In the genomic region with DNA sequence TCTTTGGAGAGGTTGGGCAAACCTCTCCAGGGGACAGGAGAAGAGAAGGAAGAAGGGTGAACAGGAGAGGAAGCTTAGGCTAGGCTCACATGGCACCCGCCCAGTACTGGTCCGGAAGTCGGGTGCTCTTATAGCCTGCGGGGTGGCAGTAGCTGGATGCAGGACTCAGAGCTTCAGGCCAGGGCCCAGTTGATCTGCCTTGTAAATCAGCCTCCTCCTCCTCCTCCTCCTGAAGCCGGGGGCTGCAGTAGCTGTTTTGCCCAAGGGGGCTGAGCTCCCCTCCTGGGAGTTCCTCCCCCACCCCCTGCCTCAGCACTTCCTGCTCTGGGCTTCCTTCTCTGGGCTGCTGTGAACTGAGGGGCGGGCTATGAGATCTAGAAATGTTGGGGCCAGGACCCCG, we compare ENCODE assay signal across 8 mouse cellular contexts. TPM values are rescaled to one million over a fixed set of nuclear protein-coding genes. Genes with fewer than 3 reads are reported as not detected.
DNase-seq lines count a peak whose midpoint lies in the region; TF ChIP-seq lines count a peak whose summit lies in the region.

Plcb2 (minus strand) TSS at position 102 of the 400 bp plus-strand sequence.

- H3K4me2 ChIP-seq in CH12.LX (ENCODE audit: insufficient read depth, low read depth, poor library complexity, severe bottlenecking), result peak within 1 kb of the TSS; percentile 53

- no peak for TF ChIP-seq RAD21 in CH12.LX (IDR thresholded peaks at IDR 0.05; ENCODE audit: low read depth, low read length)

- intact Hi-C loops in gastrocnemius, adult 2 months (cut with DNase I), result no loop called here
- intact Hi-C loops in gastrocnemius, postnatal 14 days (cut with DNase I; ENCODE audit: low total_unique reads), result no loop called here

- peak; percentile 19 for DNase-seq in gastrocnemius, adult 2 months
- no peak for DNase-seq in gastrocnemius, postnatal 25 days
- peak; percentile 60 for DNase-seq in CH12.LX (ENCODE audit: extremely low read depth)
- DNase-seq in kidney, postnatal 4 days, result peak; percentile 65 to 70
- peak; percentile 73 for DNase-seq in naive thymus-derived CD4-positive, alpha-beta T cell, adult 2 months (ENCODE audit: low read depth)
- no peak for DNase-seq in gastrocnemius, postnatal 14 days
- no peak for DNase-seq in right cerebral cortex, adult 18-20 months
- no peak for DNase-seq in gastrocnemius, adult 8-10 months (ENCODE audit: low spot score in 2 of 2)

- peak within 1 kb of the TSS; percentile 55 for H3K9ac ChIP-seq in CH12.LX (ENCODE audit: insufficient read depth, low read depth)

- H3K36me3 ChIP-seq in CH12.LX (replicated peaks in 1 of 2; ENCODE audit: control insufficient read depth in 1 of 2, insufficient read depth in 1 of 2, low read length in 1 of 2), result peaks cover 6 to 25% of the 10 kb centered on the region in 2 experiments

- peak; percentile 40; the same call in 1 of the 2 replicates for TF ChIP-seq EP300 in CH12.LX (IDR thresholded peaks at IDR 0.05; ENCODE audit: low read length)

- H3K27me3 ChIP-seq in CH12.LX (replicated peaks), result peaks cover under 1% of the 10 kb centered on the region

- no peaks in the 10 kb centered on the region for H3K9me3 ChIP-seq in CH12.LX (replicated peaks; ENCODE audit: low read length)

- no peaks in the 10 kb centered on the region for H3K79me2 ChIP-seq in CH12.LX (replicated peaks; ENCODE audit: control insufficient read depth, extremely low read depth, insufficient read depth, poor library complexity, severe bottlenecking)

- peak within 1 kb of the TSS; percentile 13; the same call in 1 of the 2 replicates for H3K4me3 ChIP-seq in gastrocnemius, adult 2 months
- H3K4me3 ChIP-seq in CH12.LX (replicated peaks in 1 of 3; ENCODE audit: low read depth in 2 of 3, low read length in 2 of 3, poor library complexity in 1 of 3), result peak within 1 kb of the TSS; percentile 36 to 64 (median 59)

- H3K27ac ChIP-seq in gastrocnemius, adult 2 months, result no peak within 1 kb of the TSS
- H3K27ac ChIP-seq in CH12.LX (ENCODE audit: insufficient read depth, low read depth), result peak within 1 kb of the TSS; percentile 46; the same call in 1 of the 2 replicates

- no peak for TF ChIP-seq CTCF in gastrocnemius, adult 2 months (IDR thresholded peaks at IDR 0.05)
- no peak for TF ChIP-seq CTCF in CH12.LX (conservative IDR thresholded peaks at IDR 0.05 in 1 of 2, IDR thresholded peaks at IDR 0.05 in 1 of 2; ENCODE audit: low read depth in 2 of 2, low read length in 2 of 2)

- in situ Hi-C loops in CH12.LX (cut with MboI; ENCODE audit: low pct_ligation_motif_present, low pct_unique_long_range_greater_than_20kb, low sequenced_read_pairs), result loop anchor here (25.0 kb wide), 1 partner anchor 241 kb away; the partner anchor contains the start of gene Srp14

- peaks cover 16 to 65% of the 10 kb centered on the region in 2 experiments; a peak in 3 of 4 replicates for H3K4me1 ChIP-seq in CH12.LX (ENCODE audit: control insufficient read depth in 1 of 2, insufficient read depth in 2 of 2)

- dilution Hi-C loops in CH12.LX (cut with MboI; ENCODE audit: extremely low pct_ligation_motif_present, extremely low pct_unique_long_range_greater_than_20kb, low sequenced_read_pairs), result no loop called here

- TF ChIP-seq POLR2A in CH12.LX (IDR thresholded peaks at IDR 0.05; ENCODE audit: low read depth, low read length), result peak; percentile 63

TF ChIP-seq in CH12.LX, 34 proteins besides CTCF, POLR2A, EP300 and RAD21:
- TF ChIP-seq ZMIZ1 (IDR thresholded peaks at IDR 0.05; ENCODE audit: low read depth, low read length) (0 out of 2 replicates have a peak, but pooled peaks have one; percentile 30), POLR2AphosphoS2 (IDR thresholded peaks at IDR 0.05; ENCODE audit: low read depth, low read length) (no peak), ZKSCAN1 (IDR thresholded peaks at IDR 0.05; ENCODE audit: borderline replicate concordance, low read depth, low read length) (no peak), MAX (IDR thresholded peaks at IDR 0.05; ENCODE audit: low read length) (peak; percentile 50; the same call in 1 of the 2 replicates), MEF2A (IDR thresholded peaks at IDR 0.05; ENCODE audit: borderline replicate concordance, low read depth, low read length) (peak; percentile 48; the same call in 1 of the 2 replicates), SMC3 (IDR thresholded peaks at IDR 0.05; ENCODE audit: low read depth, low read length) (no peak), ETS1 (conservative IDR thresholded peaks at IDR 0.05; ENCODE audit: low read depth, low read length) (peak; percentile 34; the same call in 1 of the 2 replicates), CHD1 (IDR thresholded peaks at IDR 0.05; ENCODE audit: low read depth, low read length) (no peak), MAFK (IDR thresholded peaks at IDR 0.05; ENCODE audit: insufficient replicate concordance, low read length) (no peak), JUND (conservative IDR thresholded peaks at IDR 0.05; ENCODE audit: low read depth, low read length) (no peak), IRF4 (IDR thresholded peaks at IDR 0.05; ENCODE audit: low read depth, low read length) (peak; percentile 38; the same call in 1 of the 2 replicates), GABPA (IDR thresholded peaks at IDR 0.05; ENCODE audit: insufficient replicate concordance, low read depth, low read length) (no peak), HCFC1 (IDR thresholded peaks at IDR 0.05; ENCODE audit: low read depth, low read length) (no peak), BHLHE40 (IDR thresholded peaks at IDR 0.05; ENCODE audit: low read depth, low read length) (0 out of 2 replicates have a peak, but pooled peaks have one; percentile 55), TCF12 (IDR thresholded peaks at IDR 0.05; ENCODE audit: low read depth, low read length) (peak; percentile 51; the same call in 1 of the 2 replicates), KAT2A (IDR thresholded peaks at IDR 0.05; ENCODE audit: insufficient replicate concordance, low read length) (0 out of 2 replicates have a peak, but pooled peaks have one; percentile 41), NELFE (IDR thresholded peaks at IDR 0.05; ENCODE audit: low read depth, low read length) (peak; percentile 58; the same call in 1 of the 2 replicates), JUN (IDR thresholded peaks at IDR 0.05; ENCODE audit: insufficient read depth, low read depth, low read length) (no peak), CHD2 (IDR thresholded peaks at IDR 0.05; ENCODE audit: low read length) (peak; percentile 48; the same call in 1 of the 2 replicates), UBTF (IDR thresholded peaks at IDR 0.05; ENCODE audit: low read depth, low read length) (no peak), ELF1 (IDR thresholded peaks at IDR 0.05; ENCODE audit: low read depth, low read length) (no peak; the same call in none of the 2 replicates), E2F4 (IDR thresholded peaks at IDR 0.05; ENCODE audit: insufficient replicate concordance, low read depth, low read length) (no peak), MAZ (IDR thresholded peaks at IDR 0.05; ENCODE audit: low read depth, low read length) (0 out of 2 replicates have a peak, but pooled peaks have one; percentile 60), USF2 (conservative IDR thresholded peaks at IDR 0.05; ENCODE audit: low read depth, low read length) (no peak), TBP (conservative IDR thresholded peaks at IDR 0.05; ENCODE audit: low read depth, low read length) (peak; percentile 67; the same call in 1 of the 2 replicates)

RNA-seq across cellular contexts. Expression of gene Plcb2, which starts in this region (rescaled TPM):
- total RNA-seq in gastrocnemius, adult 2 months (2021), result under 1 TPM; 0.11 to 0.43 TPM
- total RNA-seq in gastrocnemius, postnatal 25 days (2021), result under 1 TPM; 0.15 to 0.16 TPM
- total RNA-seq in CH12.LX (2012; rRNA removed) (6.9 and 7.8 TPM in 2 replicates), CH12.LX (2014; rRNA removed) (5.7 and 6.4 TPM in 2 replicates)
- polyA plus RNA-seq in CH12.LX (2012; ENCODE audit: insufficient read length, low read depth), result 18.9 and 22.3 TPM in 2 replicates
- under 1 TPM; 0.08 to 0.27 TPM for total RNA-seq in gastrocnemius, postnatal 14 days (2021)
- under 1 TPM in 3 of 4 experiments, not detected in 1; 0.15 to 0.27 (median 0.27) TPM for total RNA-seq in gastrocnemius, adult 8-10 months (2022)

Comparison
In these comparisons a context has a peak if more than half of its experiments do, and no peak if none do; other contexts are left out.
1. RNA of gene Plcb2 (total RNA-seq): 5.7 to 7.8 TPM in CH12.LX; 0.11 to 0.43 TPM in gastrocnemius, adult 2 months, 0.15 to 0.27 TPM in gastrocnemius, adult 8-10 months, 0.08 to 0.27 TPM in gastrocnemius, postnatal 14 days and 0.15 to 0.16 TPM in gastrocnemius, postnatal 25 days; every median in the first group is over 4 times any median in the second.
2. Peak in DNase-seq and H3K4me3 ChIP-seq in gastrocnemius, adult 2 months; RNA of the gene not detected or under 1 TPM.
3. DNase-seq: peak in CH12.LX (single experiment), kidney, postnatal 4 days (2 of 2) and naive thymus-derived CD4-positive, alpha-beta T cell, adult 2 months (single experiment); none in gastrocnemius, postnatal 25 days (single experiment), gastrocnemius, postnatal 14 days (single experiment), right cerebral cortex, adult 18-20 months (single experiment) and gastrocnemius, adult 8-10 months (0 of 2).